Mouse (Mus musculus): ENCODE measurements around the gene Pgc. TPM values are rescaled to one million over a fixed set of nuclear protein-coding genes. Genes with fewer than 3 reads are reported as not detected.
A peak's percentile ranks its signal among the peaks of the same experiment; 100 is the strongest.

The Pgc gene
- total RNA-seq, 4 experiments from 2014 or later: not detected

DNA sequence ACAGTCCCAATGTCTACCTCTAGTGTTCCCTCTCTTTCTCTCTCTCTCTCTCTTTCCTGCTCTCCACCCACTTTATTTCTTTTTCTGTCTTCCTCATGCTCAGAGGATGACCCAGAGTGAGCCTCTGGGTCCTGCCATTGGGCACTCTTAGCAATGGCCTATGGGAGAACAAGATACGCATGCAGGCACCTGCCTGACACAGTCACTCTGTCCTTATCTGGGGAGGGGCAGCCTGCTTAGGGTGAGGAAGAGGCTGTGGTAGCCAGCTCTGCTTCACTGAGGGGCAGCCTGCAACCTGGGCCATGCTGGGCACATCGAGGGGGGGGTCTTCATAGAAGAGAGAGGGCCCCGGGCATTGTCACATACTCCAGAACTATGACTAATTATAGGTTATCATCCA, 23.0 kb downstream of the Pgc start:
- no peak for DNase-seq (ENCODE audit: low spot score)

DNA sequence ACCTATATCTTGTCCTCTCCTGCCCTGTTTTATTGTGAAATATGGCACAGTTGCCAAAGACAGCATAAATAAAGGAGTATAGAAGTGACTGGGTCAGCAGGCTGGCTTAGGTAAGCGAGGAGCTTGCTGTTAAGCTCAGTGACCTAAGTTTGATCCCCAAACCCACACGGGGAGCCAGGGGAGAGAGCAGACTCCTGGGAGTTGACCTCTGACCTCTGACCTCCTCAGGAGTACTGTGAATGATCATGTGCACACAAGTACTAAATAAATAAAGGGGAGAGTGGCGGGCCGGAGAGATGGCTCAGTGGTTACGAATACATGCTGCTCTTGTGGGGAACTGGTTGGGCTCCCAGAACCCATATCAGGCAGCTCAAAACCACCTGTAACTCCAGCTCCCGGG, 23.5 kb downstream of the Pgc start:
- DNase-seq (ENCODE audit: low spot score): no peak

DNA sequence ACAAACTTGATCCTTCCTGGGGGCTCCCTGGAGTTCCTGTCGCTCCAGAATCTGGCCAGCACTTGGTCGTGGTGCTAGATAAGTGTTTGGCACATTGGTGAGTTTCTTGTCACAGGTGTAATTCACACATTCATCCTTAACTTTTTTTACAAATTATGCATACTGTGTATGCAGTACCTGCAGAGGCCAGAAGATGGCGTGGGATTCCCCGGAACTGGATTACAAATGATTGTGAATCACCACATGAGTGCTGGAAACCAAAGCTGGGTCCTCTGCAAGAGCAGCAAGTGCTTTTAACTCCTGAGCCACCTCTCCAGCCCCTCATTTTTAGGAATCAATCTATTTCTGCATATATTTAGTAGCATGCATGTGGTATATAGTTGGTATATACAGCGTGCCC, 25.2 kb downstream of the Pgc start:
- DNase-seq (ENCODE audit: low spot score): no peak

DNA sequence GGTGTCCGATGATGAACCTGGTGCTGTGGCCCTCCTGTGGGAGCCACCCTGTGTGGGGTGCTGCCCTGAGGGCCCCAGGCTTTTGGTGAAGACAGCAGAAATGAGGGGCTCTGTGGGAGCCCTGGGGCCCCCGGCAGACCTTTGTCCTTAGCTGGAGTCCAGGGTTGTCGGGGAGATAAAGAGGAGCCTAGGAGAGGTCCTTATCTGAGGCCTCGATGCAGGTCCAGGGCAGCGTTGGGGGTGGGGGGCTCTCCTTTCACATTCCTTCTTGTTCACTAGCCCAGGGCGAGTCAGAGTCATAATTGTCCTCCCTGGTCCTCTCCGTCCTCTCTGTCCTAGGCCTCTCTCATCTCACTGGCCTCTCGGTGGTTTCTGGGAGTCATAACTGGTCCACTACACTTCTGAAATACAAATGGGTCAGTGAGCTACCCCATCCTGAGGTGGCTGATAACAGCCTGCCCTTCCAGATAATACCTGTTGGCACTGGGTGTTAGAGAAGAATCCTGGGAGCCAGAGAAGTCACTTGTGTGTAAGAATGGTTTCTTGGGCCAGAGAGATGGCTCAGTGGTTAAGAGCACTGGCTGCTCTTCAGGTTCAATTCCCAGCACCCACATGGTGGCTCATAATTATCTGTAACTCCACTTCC, 26.6 kb downstream of the Pgc start:
- DNase-seq (ENCODE audit: low spot score): no peak

DNA sequence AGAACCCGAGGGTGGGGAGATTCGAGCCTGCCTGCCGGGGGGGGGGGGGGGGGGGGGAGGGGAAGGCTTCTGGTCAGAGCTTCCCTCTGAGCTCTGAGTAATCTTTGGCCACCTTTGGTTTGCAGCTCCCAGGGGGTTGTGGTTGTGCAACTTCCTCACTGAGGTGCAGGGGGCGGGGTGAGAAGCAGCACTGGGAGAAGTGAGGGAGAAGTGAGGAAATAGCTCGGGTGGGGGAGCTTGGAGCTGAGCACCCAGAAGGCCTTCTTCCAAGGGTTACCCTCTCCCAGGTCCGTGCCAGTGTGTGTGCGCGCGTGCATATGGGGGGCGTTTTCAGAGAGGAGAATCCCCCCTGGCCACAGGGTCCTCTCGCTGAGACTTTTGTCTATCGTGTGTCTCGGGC, 27.6 kb downstream of the Pgc start:
- peak; percentile 81 for DNase-seq (ENCODE audit: low spot score)

DNA sequence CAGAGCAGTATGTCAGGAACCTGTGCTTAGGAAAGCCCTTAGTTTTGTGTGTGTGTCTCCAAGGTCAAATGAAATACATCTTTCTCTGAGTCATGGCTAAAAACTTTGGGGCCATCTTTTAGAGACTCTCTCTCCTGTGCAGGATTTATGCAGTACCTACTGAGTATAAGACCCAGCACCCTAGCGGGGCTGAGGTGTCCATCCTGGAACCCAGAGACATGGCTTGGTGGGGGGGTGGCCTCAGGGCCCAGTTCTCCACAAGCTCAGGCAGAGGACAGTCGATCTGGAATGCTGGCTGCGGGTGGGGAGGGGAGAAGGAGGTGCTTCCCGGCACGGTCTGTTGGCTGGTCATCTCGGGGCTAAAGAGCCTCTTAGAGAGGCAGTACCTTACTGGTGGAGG, 29.7 kb downstream of the Pgc start:
- DNase-seq (ENCODE audit: low spot score): no peak

DNA sequence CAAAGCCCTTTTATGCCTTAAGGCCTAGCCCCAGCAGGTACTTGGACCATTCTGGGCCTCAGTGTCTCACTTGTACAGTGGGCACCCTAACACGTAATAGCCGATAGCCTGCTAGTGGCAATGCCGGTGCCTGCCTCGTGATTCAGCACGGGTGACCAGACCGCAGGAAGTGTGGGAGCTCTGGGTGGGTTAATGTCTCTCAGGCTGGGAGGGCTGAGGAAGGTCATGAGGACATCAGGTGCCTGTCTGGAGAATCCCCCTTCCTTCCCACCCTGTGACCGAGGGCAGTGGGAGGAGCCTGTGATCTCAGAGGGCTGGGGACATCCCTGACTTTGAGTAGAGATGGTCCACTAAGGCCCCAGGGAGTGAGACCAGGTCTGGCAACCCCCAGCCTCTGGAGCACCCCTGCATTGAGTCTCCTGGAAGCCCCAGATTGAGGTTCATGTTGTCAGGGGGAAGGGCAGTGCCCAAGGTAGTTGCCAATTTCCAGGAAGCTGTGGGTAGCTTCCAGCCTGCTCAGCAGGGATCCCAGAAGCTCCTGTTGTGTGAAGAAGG, 30.5 kb downstream of the Pgc start:
- no peak for DNase-seq (ENCODE audit: low spot score)

DNA sequence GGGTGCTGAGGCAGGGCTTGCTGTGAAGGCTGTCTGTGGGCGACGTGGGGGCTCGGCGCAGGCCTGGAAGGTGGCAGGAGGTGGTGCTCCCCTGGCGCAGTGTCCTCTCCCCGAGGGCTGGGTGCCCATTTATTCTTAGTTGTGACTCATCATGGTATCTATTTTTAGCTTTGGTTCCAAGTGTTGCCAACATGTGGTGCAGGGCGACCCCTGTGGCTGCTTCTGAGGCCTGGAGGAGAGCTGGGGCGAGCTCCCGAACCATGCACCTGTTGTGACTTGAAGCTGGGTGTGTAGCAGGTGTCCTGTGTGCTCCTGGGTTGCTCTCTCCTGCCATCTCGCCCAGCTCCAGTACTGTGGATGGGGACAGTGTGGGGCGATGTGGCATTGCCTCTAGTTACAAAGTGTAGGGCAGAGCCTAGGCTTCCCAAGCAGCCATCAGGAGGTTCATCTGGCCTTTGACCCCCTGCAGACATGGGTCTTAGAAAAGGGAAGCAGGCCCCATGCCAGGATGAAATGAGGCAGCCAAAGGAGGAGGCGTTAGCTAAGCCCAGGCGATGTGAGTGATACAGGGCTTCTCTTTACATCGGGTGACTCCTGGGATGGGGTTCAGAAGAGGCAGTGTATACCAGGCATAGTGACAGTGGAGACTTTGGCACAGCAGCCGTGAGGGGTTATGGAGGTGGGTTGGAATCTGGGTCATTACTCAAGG, 33.2 kb downstream of the Pgc start:
- DNase-seq (ENCODE audit: low spot score): peak; percentile 66

DNA sequence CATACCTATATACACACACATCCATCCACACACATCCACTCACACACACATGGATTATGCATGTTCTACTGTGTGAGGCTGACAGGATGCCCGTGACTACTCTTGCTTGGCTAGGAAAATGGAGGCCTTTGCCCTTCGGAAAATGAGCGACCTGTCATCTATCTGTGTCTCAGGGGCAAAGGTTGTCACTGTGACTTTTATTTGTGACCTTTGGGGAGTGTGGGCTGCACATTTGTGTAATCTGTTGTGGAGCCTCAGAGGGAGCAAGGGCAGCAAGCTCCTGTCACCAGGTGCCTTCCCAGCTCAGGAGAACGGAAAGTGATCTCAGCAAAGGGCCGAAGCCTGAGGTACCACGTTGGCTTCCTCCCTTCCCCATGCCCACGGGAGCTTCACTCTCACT, 35.4 kb downstream of the Pgc start:
- no peak for DNase-seq (ENCODE audit: low spot score)

DNA sequence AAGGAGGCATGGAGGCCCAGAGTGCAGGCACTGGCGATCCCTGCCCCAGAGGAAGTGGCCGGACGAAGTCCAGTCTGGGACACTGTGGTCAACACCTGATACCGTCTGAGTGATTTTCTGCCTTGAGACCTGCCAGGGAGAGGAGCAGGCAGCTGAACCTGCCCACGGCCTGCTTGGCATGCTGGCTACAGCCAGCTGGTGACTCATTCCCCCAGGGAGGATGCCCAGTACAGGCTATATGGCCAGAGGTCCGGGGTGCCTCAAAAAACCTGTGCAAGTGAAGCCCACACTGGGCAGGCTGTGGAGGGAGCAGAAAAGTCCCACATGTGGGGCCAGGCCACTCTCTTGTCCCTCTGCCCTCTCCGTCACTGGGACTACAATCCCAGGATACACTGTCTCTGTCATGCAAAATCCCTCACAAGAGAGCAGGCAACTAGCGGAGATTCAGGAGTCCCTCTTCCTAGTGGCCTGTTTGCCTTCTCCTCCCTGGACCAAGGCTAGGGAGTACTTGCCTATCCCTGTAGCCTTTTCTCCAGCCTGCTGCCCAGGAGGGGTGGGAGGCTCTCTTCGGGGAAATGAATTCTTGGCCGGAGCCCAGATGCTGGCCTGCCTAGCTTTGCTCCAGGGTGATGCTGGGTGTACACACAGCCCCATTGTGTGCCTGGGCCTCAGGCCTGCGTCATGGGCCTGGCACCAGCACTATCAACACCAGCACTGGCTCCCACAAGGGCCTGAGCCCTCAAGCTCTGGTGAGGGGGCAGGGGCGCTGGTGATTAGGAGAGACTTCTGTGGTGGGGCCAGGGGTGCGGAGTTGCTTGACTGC, 36.1 kb downstream of the Pgc start:
- peak; percentile 76 for DNase-seq (ENCODE audit: low spot score)

DNA sequence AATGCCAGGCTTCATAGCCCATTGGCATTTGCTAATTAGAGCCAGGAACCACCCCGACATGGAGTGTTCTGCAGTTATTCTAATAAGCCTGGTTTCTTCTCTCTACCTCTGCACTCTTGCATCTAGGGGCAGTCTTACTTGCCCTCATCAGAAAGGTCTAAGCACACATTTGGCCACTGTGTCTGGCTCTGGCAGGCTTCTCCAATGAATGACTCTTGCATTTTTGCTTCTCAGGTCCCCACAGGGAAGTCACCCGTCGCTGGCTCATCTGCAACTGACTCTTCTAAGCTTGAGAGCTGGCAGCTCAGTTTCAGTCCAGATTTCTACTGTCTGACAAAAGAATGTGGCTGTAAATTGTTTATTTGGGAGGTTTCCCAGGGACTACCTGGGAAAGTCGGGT, 39.3 kb downstream of the Pgc start:
- no peak for DNase-seq (ENCODE audit: low spot score)

DNA sequence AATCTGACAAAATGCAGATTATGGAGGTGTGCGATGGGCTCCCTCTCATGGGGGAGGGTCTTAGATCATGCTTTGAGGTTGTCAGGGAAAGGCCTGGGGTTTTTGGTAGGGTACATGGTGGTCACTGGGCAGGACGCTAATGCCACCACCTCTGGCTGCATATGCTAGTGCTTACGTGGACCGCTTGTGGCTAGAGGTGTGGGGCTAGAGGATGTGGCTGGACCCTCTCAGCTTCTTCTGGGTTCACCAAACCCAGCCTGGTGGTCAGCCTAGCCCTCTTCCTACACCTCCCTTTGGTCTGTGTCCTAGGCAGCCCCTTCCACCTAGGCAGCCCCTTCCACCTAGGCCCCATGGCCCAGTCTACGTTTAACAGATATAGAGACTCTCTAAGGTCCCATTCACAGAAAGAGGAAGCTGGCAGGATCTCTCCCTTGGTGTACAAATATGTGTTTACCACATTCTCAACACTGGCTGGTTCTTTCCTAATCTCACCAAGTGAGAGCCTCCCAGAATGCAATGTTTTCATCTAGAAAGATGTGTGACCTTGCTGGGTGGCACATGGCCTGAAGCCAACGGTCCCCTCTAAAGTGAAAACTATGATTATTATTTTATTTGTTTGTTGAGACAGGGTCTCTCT, 39.9 kb downstream of the Pgc start:
- DNase-seq (ENCODE audit: low spot score): no peak

DNA sequence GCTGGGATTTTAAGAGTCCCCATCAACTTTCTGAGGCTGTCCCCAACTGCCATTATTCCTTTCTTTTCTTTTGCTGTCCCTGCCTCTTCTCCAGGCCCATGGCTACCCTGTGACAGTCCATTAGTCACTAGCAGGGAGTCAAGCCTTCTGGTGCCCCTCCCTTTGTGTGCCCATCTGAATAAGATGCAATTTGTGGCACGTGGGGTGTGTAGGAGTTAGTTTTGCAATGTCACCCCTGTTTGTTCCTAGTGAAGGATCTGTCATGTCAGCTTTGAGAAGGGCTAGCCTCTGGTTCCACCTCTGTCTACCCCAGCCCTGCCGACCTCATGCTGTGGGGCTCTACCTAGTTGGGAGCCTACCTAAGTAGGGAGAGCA, 40.4 kb downstream of the Pgc start:
- DNase-seq (ENCODE audit: low spot score): no peak

DNA sequence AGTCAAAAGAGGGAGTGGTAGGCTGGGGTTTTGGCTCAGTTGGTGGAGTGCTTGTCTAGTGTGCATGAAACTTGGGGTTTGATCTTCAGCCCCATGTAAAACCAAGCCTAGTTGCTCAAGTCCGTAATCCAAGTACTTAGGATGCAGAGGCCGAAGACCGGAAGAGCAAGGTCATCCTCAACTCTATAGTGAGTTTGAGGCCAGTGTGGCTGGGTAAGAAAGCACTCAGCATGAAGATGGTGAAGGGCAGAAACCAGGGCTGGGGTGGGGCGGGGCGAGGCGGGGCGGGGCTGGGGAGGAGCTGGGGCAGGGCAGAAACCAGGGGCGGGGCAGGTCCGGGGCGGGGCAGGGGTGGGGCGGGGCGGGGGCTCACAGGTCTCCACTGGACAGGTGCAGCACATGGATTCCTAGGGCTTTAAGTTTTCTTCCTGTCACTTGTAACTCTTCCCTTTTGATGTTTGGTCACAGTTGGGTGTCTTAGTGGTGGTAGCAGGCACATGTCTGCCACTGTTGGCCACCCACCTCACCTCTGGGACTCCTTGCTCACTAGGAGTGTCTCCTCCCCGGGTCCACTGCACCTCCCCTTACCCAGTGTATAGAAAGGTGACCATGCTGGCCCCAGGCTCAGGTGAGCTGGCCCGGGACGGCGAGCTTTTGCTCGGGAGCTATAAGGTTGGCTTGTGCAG, 41.0 kb downstream of the Pgc start:
- DNase-seq (ENCODE audit: low spot score): no peak

DNA sequence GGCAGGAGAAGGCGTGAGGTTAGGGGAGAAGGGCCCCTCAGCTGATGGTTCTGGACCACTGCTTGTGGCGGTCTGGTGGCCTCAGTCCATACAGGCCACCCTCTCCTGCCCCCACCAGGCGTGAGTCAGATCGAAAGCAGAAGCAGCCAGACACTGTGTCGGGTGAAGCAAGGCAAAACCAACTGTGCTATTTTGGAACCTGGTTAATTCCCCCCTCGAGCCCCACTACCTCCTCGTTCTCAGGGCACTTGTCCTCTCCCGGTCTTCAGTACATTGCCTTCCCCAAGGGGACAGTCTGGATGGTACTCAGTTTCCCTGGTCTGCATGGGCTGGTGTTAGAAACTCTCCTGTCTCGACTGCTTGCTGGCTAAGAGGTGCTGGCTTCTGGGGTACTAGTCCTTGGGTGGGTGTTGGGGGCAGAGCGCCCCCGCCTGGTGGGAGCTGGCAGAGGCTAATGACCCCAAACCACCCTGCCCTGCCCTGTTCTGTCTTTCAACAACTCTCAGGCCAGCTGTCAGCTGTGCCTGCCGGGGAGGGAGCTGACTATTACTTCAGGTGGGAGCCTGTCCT, 42.1 kb downstream of the Pgc start:
- DNase-seq (ENCODE audit: low spot score): peak; percentile 73

DNA sequence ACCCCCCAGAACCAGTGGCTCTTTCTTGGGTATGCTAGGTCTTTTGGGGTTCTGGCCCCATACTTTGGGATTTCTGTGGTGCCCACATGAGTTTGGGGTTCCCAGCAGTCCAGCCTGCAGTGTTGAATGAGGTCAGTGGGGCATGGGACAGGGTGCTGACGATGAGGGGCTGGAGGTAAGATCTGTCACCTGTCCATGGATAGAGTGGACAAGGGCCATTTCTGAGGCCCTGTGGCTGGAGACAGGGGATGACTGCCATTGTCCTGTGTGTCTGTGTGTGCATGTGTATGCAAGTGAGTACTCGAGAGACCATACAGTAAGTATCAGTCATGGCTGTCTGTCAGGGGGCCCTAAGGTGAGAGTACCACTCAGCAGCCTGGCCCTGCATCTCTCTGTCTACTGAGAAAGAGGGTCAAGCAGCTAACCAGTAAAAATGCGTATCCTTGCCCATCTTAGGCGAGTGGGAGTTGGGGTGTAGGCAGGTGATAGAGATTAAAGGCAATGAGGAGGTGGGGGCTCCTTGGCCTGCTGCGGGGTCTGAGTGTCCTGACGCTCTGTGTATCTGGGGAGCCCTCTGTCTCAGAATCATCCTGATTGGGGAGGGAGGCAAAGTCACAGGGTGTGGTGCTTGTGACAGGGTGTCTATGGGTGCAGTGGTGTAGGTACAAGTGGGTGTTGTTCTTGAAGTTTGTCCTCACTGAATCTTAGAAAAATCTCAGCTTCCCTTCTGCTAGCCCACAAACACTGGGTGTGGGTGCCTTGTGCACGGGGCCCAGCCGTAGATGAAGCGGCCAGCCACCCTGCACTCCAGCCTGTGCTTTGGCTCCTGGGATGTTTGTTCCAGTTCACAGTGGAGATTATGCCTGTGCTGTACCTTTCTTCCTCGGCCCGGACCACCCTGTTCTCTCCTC, 43.0 kb downstream of the Pgc start:
- no peak for DNase-seq (ENCODE audit: low spot score)

DNA sequence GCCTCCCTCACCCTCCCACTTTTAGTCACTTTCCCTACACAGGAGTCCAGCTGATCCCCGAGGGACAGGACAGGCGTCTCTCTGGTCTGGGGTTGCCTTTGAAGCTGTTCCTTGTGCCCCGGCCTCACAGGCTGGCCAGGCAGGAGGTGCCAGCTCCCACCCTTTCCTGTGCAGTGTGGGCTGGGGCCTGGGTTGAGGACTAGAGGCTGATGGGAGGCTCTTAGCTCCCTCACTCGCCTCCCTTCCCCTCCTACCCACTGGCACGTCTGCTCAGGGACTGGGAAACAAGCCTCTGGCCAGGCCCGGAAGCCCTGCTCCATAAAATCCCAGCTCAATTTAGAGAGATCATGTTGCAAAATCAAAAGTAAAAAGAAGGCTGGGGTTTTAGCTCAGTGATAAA, 47.0 kb downstream of the Pgc start:
- DNase-seq (ENCODE audit: low spot score): no peak

DNA sequence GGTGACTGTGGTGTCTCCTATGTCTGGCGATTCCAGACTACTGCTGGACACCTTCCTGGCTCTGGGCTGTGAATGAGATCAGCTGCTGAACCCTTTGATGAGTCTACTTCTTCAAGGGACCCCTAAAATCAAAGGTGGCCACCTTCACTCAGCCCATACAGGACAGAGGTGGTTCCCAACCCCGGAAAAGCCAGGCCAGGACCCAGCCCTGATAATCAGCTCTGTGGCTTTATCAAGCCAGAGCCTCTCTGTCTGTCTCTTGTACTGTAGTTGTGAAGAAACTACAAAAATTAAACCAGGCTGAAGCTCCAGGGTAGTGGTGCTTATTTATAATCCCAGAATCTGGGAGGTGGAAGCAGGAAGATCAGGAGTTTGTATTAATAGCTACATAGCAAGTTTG, 50.5 kb downstream of the Pgc start:
- no peak for DNase-seq (ENCODE audit: low spot score)

DNA sequence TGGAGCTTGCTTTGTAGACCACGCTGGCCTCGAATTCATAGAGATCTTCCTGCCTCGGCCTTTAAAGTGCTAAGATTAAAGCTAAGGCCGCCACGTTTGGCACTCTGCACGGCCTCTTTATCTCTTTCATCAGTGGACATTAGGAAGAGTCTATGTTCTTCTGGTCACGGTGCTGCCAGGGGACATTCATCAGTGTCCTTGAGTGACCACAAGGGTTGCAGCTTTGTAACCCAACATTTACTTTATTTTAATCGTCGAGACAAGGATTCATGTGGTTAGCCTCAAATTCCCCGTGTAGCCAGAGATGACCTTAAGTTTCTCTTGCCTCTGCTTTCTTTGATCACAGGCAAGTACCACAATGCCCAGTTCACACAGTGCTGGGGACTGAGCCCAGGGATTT, 53.8 kb downstream of the Pgc start:
- no peak for DNase-seq (ENCODE audit: low spot score)

DNA sequence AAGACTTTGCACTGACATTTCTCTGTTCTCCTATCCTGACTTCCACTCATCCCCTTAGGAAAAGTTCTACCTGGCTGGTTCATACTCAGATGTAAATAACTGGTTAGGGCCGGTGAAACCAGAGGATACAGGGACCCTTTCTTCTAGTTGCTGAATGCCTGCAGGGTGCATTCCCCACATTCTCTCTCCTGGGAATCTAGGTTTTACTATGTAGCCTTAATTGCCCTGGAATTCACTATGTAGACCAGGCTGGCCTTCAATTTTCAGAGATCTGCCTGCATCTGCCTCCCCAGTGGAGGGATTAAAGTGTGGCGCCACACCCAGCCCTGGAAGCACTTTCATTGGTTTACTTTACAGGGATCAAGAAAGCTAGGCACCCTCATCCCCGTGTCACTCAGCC, 55.8 kb downstream of the Pgc start:
- DNase-seq (ENCODE audit: low spot score): no peak
